Mouse (Mus musculus) telencephalon, adult 2 months (tissue): ENCODE measurements at regions not wholly inside any gene's neighbourhood (a gene's known extent, or its start where the extent isn't known, plus 50 kb on each side); places are given as distances from the start of the nearest gene placed in this dataset.
"Not testable (repeated sequence)": the region's sequence is repeated elsewhere in the genome, so short reads cannot be mapped to it uniquely, and the experiment has no call there.

ENCODE experiments used
- DNase-seq: peaks from one replicate; pipeline ENCODE4 v3.0.0-alpha.2; 2011; ENCODE audit warnings: low read depth, low spot score

DNA sequence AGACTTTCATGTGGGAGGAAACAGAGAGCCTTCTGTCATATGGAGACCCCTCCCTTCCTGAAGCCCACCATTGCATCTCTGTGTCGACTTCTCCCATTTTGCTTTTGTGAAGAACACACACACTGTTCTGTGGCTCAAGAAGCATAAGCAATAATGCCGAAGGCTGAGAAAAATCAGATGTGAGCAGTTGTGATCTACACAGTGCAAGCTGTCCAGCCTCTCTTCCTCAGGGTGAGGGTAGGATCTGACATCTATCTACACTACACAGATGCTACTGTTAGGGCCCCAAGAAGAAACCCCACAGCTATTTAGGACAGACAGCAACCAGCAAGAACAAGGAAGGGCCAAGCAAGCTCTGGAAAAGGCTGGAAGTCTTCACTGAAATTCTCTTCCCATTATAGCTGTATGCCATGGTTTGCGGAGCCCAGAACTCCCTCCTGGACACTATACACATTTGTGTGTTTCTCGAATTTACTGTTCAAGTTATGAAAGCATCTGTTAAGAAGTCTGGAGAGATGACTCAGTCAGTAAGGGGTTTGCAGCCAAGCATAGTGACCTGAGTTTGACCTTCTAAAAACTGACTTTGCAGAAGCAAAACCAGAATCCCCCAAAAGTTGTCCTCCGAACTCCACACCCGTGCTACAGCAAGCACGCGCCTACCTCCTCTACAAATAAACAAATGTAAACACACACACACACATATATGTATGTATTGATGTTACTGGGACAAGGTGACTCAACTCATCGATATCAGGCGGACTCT is 218.3 kb upstream of the Sesn3 start:
- no peak for DNase-seq

DNA sequence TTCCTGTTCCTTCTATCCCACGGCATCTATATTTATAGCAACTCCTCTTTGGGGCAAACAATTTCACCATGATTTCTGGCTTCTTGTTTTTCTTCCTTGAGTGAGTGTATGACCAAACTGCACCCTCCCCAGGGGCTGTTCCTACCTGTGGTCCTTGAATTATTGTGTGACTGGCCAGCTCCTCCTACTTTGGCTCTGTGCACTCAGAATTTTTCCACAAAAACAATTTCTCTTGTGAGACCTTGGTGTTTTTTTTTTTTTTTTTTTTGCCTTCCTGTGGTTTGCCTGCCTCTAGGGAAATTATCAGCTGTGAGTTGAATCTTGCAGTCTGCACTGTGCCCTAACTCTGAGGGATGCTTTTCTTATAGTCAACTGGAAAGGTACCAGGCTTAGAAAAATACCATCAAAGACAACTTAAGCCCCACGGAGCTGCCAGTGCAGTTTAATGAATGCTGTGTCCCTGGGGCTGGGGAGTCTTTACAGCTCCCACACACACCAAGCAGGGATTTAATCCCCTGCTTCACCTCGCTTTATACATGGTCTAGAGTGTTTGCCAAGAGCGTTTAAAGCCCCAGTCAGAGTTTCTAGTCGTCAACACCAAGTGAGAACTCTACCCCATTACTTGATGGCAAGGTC is 216.2 kb upstream of the Sesn3 start:
- DNase-seq: peak; percentile 32

- peak; percentile 54 for DNase-seq
Observed at GRCm38 (mm10) chr9:14059228-14059779, 215.6 kb upstream of the Sesn3 start.

DNA sequence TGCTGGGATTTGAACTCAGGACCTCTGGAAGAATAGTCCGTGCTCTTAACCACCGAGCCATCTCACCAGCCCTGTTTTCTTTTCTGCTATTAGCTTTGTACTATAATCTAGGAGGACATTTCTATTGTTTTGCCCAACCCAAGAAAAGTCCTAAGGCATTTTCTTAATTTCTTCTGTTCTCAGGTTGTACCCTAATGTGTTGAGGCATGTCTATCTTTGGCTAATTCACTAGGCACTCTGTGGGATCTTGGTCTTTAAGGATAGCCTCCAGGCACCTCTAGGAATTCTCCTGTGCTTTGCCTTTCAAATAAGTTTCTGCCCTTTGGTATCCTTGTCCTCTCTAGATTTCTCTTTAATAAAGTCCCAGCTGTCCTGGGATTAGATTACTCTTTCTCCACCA is 214.6 kb upstream of the Sesn3 start:
- no peak for DNase-seq

GRCm38 (mm10) chr9:14061389-14061788 is 213.5 kb upstream of the Sesn3 start:
- no peak for DNase-seq

- no peak for DNase-seq
Observed at GRCm38 (mm10) chr9:14061840-14062239, 213.0 kb upstream of the Sesn3 start.

- no peak for DNase-seq
Observed at GRCm38 (mm10) chr9:14062706-14063105, 212.2 kb upstream of the Sesn3 start.

GRCm38 (mm10) chr9:14066741-14067140 is 208.1 kb upstream of the Sesn3 start:
- not testable (repeated sequence) for DNase-seq

DNA sequence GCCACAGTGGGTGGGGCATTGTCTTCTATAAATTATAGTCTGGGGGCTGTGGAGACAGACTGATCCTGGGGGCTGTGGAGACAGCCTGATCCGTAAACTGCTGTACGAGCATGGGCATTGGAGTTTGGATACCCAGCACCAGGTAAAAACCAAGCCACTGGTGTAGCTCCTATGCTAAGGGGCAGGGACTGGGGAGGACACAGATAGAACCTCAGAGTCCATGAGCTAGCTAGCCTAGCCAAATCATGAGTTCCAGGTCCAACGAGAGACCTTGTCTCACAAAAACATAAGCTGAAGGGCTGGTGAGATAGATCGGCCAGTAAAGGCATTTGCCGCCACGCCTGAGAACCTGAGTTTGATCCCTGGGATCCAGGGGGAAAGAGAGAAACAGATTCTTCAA is 205.8 kb upstream of the Sesn3 start:
- no peak for DNase-seq

DNA sequence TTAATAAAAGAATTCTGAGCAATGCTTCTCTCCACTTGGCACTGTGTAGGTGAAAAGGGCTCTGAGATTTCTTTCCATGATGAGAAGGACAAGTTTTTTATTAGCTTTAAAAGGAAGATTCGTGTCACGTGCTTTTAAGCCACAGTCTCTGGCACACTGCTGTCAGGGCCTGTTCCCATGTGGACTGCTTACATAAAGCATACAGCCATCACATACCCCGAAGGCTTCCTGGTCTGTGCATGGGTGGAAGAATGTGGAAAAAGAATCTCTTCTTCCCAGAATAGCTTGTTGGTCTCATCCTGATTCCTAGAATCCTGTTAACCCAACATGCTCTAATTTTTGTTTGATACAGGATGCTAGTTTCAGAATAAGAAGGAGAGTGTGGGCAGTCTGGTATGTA is 205.1 kb upstream of the Sesn3 start:
- no peak for DNase-seq

- DNase-seq: no peak
Observed at GRCm38 (mm10) chr9:14071728-14072127, 203.1 kb upstream of the Sesn3 start.

DNA sequence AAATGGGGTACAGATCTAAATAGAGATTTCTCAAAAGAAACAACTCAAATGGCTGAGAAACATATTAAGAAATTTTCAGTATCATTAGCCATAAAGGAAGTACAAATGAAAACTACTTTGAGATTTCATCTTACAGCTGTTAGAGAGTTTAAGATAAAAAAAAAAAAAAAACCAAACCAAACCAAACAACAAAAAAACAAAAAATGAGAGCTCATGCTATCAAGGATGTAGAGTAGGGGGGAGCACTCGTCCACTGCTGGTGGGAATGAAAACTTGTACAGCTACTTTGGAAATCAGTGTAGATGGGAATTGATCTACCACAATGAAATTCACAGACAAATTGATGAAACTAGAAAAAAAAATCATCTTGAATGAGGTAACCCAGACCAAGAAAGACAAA is 201.9 kb upstream of the Sesn3 start:
- DNase-seq: no peak

DNA sequence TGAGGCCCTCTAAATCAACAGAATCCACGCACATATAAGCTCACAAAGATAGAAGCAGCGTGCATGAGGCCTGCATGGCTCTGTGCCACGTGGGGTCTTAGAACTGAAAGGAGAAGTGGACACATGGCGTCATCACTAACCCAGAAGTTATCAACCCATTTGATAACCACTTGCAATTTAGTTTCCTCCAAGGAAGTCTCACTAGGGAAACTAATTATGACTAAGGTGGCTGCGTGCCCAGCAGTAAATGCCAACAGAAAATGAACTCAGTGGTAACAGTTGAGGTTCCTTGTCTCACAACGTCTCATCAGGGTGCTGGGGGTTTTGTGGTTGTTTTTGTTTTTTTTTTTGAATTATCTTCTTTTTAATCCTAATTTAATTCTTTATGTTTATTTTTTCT is 200.6 kb upstream of the Sesn3 start:
- no peak for DNase-seq

DNA sequence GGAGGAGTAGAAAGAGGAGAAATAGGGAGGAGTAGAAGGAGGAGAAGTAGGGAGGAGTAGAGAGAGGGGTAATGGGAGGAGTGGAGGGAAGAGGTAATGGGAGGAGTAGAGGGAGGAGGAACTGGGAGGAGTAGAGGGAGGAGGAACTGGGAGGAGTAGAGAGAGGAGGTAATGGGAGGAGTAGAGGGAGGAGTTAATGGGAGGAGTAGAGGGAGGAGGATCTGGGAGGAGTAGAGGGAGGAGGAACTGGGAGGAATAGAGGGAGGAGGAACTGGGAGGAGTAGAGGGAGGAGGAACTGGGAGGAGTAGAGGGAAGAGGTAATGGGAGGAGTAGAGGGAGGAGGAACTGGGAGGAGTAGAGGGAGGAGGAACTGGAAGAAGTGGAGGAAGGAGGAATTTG is 200.0 kb upstream of the Sesn3 start:
- not testable (repeated sequence) for DNase-seq

GRCm38 (mm10) chr9:14075452-14075851 is 199.4 kb upstream of the Sesn3 start:
- no peak for DNase-seq

GRCm38 (mm10) chr9:14075868-14076267 is 199.0 kb upstream of the Sesn3 start:
- no peak for DNase-seq

GRCm38 (mm10) chr9:14076728-14077127 is 198.1 kb upstream of the Sesn3 start:
- DNase-seq: no peak

GRCm38 (mm10) chr9:14081138-14081537 is 193.7 kb upstream of the Sesn3 start:
- DNase-seq: no peak

GRCm38 (mm10) chr9:14086201-14086600 is 188.7 kb upstream of the Sesn3 start:
- no peak for DNase-seq

GRCm38 (mm10) chr9:14086611-14087010 is 188.3 kb upstream of the Sesn3 start:
- DNase-seq: no peak

GRCm38 (mm10) chr9:14087874-14088273 is 187.0 kb upstream of the Sesn3 start:
- no peak for DNase-seq

DNA sequence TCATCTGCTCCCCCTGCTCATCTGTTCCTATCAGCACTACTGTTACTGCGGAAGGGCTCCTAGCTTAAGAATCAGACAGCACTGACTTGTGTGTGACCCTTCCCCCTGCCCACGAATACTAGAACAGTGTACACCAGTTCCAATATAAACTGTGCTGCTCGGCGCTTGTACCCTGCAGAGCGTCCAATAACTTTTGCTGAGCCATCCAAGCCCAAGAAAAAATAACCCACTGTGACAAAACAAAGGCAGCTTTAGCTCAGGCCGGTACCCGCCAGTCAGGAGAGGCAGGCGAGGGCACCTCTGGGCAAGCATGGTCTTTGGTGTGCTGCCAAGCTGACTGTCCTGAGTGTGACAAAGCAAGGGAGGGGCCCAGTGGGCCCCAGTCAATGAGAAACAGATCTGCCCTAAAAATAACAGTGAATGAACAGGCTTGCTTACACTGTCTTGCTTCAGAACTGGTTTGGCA is 185.0 kb upstream of the Sesn3 start:
- no peak for DNase-seq

GRCm38 (mm10) chr9:14090454-14090853 is 184.4 kb upstream of the Sesn3 start:
- DNase-seq: no peak
